Comparison of ENCODE assay signal across 10 mouse cellular contexts in genomic region chr2:62573099-62573752, GRCm38 (mm10). TPM values are rescaled to one million over a fixed set of nuclear protein-coding genes. Genes with fewer than 3 reads are reported as not detected.
DNase-seq lines count a peak whose midpoint lies in the region; ATAC-seq and TF ChIP-seq lines count a peak whose summit lies in the region.
"Had no signal": no experiment of that assay in that cellular context is flagged by ENCODE, and none has a peak within 500 bp of the region (broad histone marks: within the 10 kb centered on the region; RNA-seq: fewer than 3 reads in every experiment).

No protein-coding gene starts in this region.

- H3K27me3 ChIP-seq in heart, embryonic 13.5 days (replicated peaks), result no peaks in the 10 kb centered on the region
- H3K27me3 ChIP-seq in heart, embryonic 10.5 days (ENCODE audit: insufficient read depth, poor library complexity, severe bottlenecking), result no peaks in the 10 kb centered on the region
- no peaks in the 10 kb centered on the region for H3K27me3 ChIP-seq in midbrain, postnatal 0 days (ENCODE audit: insufficient read depth, low read length)
- H3K27me3 ChIP-seq in midbrain, embryonic 16.5 days (ENCODE audit: control insufficient read depth, insufficient read depth, low read depth, low read length), result no peaks in the 10 kb centered on the region
- H3K27me3 ChIP-seq in intestine, embryonic 14.5 days (replicated peaks; ENCODE audit: control insufficient read depth, insufficient read depth, low read length), result no peaks in the 10 kb centered on the region
- no peaks in the 10 kb centered on the region for H3K27me3 ChIP-seq in stomach, postnatal 0 days (ENCODE audit: control insufficient read depth, insufficient read depth, low read length)
- H3K27me3 ChIP-seq: liver, embryonic 13.5 days had no signal

- peak overlapping the region; percentile 30 for H3K4me2 ChIP-seq in heart, embryonic 13.5 days
- H3K4me2 ChIP-seq in midbrain, postnatal 0 days (ENCODE audit: low read depth, low read length, poor library complexity, severe bottlenecking), result no peak overlapping the region
- no peak overlapping the region for H3K4me2 ChIP-seq in midbrain, embryonic 16.5 days (ENCODE audit: low read length)
- H3K4me2 ChIP-seq in intestine, embryonic 14.5 days (ENCODE audit: low read length), result peak overlapping the region; percentile 41
- peak overlapping the region; percentile 28 for H3K4me2 ChIP-seq in stomach, postnatal 0 days (replicated peaks; ENCODE audit: low read depth)
- H3K4me2 ChIP-seq: liver, embryonic 13.5 days had no signal

- TF ChIP-seq EP300 in stomach, postnatal 0 days (optimal IDR thresholded peaks at IDR 0.05), result no peak

- no peaks in the 10 kb centered on the region for H3K4me1 ChIP-seq in heart, embryonic 13.5 days
- H3K4me1 ChIP-seq in heart, embryonic 10.5 days, result no peaks in the 10 kb centered on the region
- no peaks in the 10 kb centered on the region for H3K4me1 ChIP-seq in midbrain, postnatal 0 days (ENCODE audit: insufficient read depth, low read length)
- no peaks in the 10 kb centered on the region for H3K4me1 ChIP-seq in midbrain, embryonic 16.5 days (ENCODE audit: control insufficient read depth, insufficient read depth, low read length)
- H3K4me1 ChIP-seq in intestine, embryonic 14.5 days (replicated peaks; ENCODE audit: control insufficient read depth, insufficient read depth, low read length), result no peaks in the 10 kb centered on the region
- no peaks in the 10 kb centered on the region for H3K4me1 ChIP-seq in stomach, postnatal 0 days (replicated peaks; ENCODE audit: control insufficient read depth, insufficient read depth)
- H3K4me1 ChIP-seq: liver, embryonic 13.5 days had no signal

- no peak for ATAC-seq in heart, embryonic 13.5 days (ENCODE audit: extremely low read depth, insufficient number of reproducible peaks, low FRiP score, low TSS enrichment)
- ATAC-seq in midbrain, postnatal 0 days (ENCODE audit: low FRiP score), result no peak
- ATAC-seq in midbrain, embryonic 16.5 days, result no peak
- ATAC-seq in intestine, embryonic 14.5 days (replicated peaks; ENCODE audit: low FRiP score, low TSS enrichment, low read depth), result no peak
- no peak for ATAC-seq in stomach, postnatal 0 days (ENCODE audit: low FRiP score, low TSS enrichment)

- H3K36me3 ChIP-seq in heart, embryonic 13.5 days, result no peaks in the 10 kb centered on the region
- H3K36me3 ChIP-seq in heart, embryonic 10.5 days, result no peaks in the 10 kb centered on the region
- H3K36me3 ChIP-seq in midbrain, postnatal 0 days (ENCODE audit: insufficient read depth, low read length), result no peaks in the 10 kb centered on the region
- H3K36me3 ChIP-seq in midbrain, embryonic 16.5 days (ENCODE audit: control insufficient read depth, insufficient read depth, low read length), result no peaks in the 10 kb centered on the region
- no peaks in the 10 kb centered on the region for H3K36me3 ChIP-seq in intestine, embryonic 14.5 days (ENCODE audit: control insufficient read depth, insufficient read depth, low read length)
- no peaks in the 10 kb centered on the region for H3K36me3 ChIP-seq in stomach, postnatal 0 days (ENCODE audit: control insufficient read depth, insufficient read depth, low read length)
- H3K36me3 ChIP-seq: liver, embryonic 13.5 days had no signal

- WGBS in heart, embryonic 13.5 days, result 72% methylated on average over 10 of the region's 10 CpGs
- 83% methylated on average over 10 of the region's 10 CpGs for WGBS in heart, embryonic 10.5 days
- WGBS in midbrain, postnatal 0 days, result 80% methylated on average over 10 of the region's 10 CpGs
- whole genome bisulfite sequencing in midbrain, embryonic 16.5 days, result 86% methylated on average over 10 of the region's 10 CpGs
- 71% methylated on average over 10 of the region's 10 CpGs for WGBS in intestine, embryonic 14.5 days
- WGBS in stomach, postnatal 0 days, result 58% methylated on average over 10 of the region's 10 CpGs

- H3K9ac ChIP-seq in heart, embryonic 13.5 days, result no peak overlapping the region
- H3K9ac ChIP-seq in midbrain, postnatal 0 days (replicated peaks; ENCODE audit: low read length, poor library complexity, severe bottlenecking), result no peak overlapping the region
- H3K9ac ChIP-seq in midbrain, embryonic 16.5 days (ENCODE audit: low read depth, low read length), result no peak overlapping the region
- H3K9ac ChIP-seq in intestine, embryonic 14.5 days (ENCODE audit: low read length), result peak overlapping the region; percentile 3
- peak overlapping the region; percentile 1; the same call in 1 of the 2 replicates for H3K9ac ChIP-seq in stomach, postnatal 0 days (ENCODE audit: low read length)
- H3K9ac ChIP-seq: liver, embryonic 13.5 days had no signal

- peak overlapping the region; percentile 50 for H3K27ac ChIP-seq in heart, embryonic 13.5 days (replicated peaks)
- H3K27ac ChIP-seq in heart, embryonic 10.5 days, result no peak overlapping the region
- H3K27ac ChIP-seq in midbrain, postnatal 0 days (ENCODE audit: low read depth, low read length), result no peak overlapping the region
- H3K27ac ChIP-seq in midbrain, embryonic 16.5 days (ENCODE audit: low read length), result no peak overlapping the region
- peak overlapping the region; percentile 79 for H3K27ac ChIP-seq in intestine, embryonic 14.5 days (ENCODE audit: low read depth)
- 0 out of 2 replicates have a peak overlapping the region, but pooled peaks have one; percentile 1 for H3K27ac ChIP-seq in stomach, postnatal 0 days (replicated peaks)
- H3K27ac ChIP-seq: liver, embryonic 13.5 days had no signal

- no peak for DNase-seq in heart, embryonic 10.5 days (ENCODE audit: low spot score)
- DNase-seq in midbrain, postnatal 0 days (ENCODE audit: low spot score), result peak; percentile 4
- no peak for DNase-seq in intestine, embryonic 14.5 days (ENCODE audit: low spot score)
- DNase-seq in stomach, postnatal 0 days (ENCODE audit: low spot score), result no peak
- DNase-seq in thymus, postnatal 4 days, result no peak
- no peak for DNase-seq in lung, postnatal 25 days (ENCODE audit: low spot score)
- DNase-seq: liver, embryonic 13.5 days had no signal

- H3K9me3 ChIP-seq in heart, embryonic 13.5 days, result no peaks in the 10 kb centered on the region
- H3K9me3 ChIP-seq in heart, embryonic 10.5 days, result no peaks in the 10 kb centered on the region
- H3K9me3 ChIP-seq in midbrain, postnatal 0 days (ENCODE audit: low read length), result no peaks in the 10 kb centered on the region
- H3K9me3 ChIP-seq in midbrain, embryonic 16.5 days (replicated peaks; ENCODE audit: control insufficient read depth, low read length, poor library complexity, severe bottlenecking), result no peaks in the 10 kb centered on the region
- no peaks in the 10 kb centered on the region for H3K9me3 ChIP-seq in intestine, embryonic 14.5 days (ENCODE audit: control insufficient read depth, low read length)
- H3K9me3 ChIP-seq in stomach, postnatal 0 days (ENCODE audit: control insufficient read depth, low read length), result no peaks in the 10 kb centered on the region
- H3K9me3 ChIP-seq: liver, embryonic 13.5 days had no signal

- TF ChIP-seq CTCF in midbrain, postnatal 0 days (IDR thresholded peaks at IDR 0.05), result no peak
- no peak for TF ChIP-seq CTCF in stomach, postnatal 0 days (IDR thresholded peaks at IDR 0.05; ENCODE audit: low read depth)

- H3K4me3 ChIP-seq in heart, embryonic 13.5 days, result peak overlapping the region; percentile 22
- no peak overlapping the region for H3K4me3 ChIP-seq in heart, embryonic 10.5 days
- no peak overlapping the region for H3K4me3 ChIP-seq in midbrain, postnatal 0 days (ENCODE audit: low read depth, low read length)
- no peak overlapping the region for H3K4me3 ChIP-seq in midbrain, embryonic 16.5 days (ENCODE audit: low read depth, low read length)
- H3K4me3 ChIP-seq in intestine, embryonic 14.5 days (ENCODE audit: low read depth, low read length), result peak overlapping the region; percentile 29
- H3K4me3 ChIP-seq in stomach, postnatal 0 days (ENCODE audit: low read depth, low read length), result peak overlapping the region; percentile 27
- H3K4me3 ChIP-seq: erythroblast, embryonic 14.5 days; liver, embryonic 13.5 days had no signal

RNA-seq across cellular contexts. Expression of gene Fap, which starts 0.6 kb away (rescaled TPM):
- 1.3 and 1.9 TPM in 2 replicates for polyA plus RNA-seq in heart, embryonic 13.5 days (2015; fragmentation: Nextera tagmentation; extraction: Ambion mirVana)
- 0.65 and 1.3 TPM in 2 replicates for polyA plus RNA-seq in heart, embryonic 10.5 days (2016; fragmentation: Nextera tagmentation; extraction: Ambion mirVana)
- total RNA-seq in midbrain, postnatal 0 days (2014; rRNA removed), result 0.77 and 1.7 TPM in 2 replicates
- polyA plus RNA-seq in midbrain, postnatal 0 days (2015; fragmentation: Nextera tagmentation; extraction: Ambion mirVana), result 0.49 and 0.52 TPM in 2 replicates
- 1.0 and 1.1 TPM in 2 replicates for polyA plus RNA-seq in midbrain, embryonic 16.5 days (2015; fragmentation: Nextera tagmentation; extraction: Ambion mirVana)
- polyA plus RNA-seq in intestine, embryonic 14.5 days (2014; fragmentation: Nextera tagmentation; extraction: Ambion mirVana), result 14.2 and 16.5 TPM in 2 replicates
- 2.3 and 4.0 TPM in 2 replicates for polyA plus RNA-seq in stomach, postnatal 0 days (2015; fragmentation: Nextera tagmentation; extraction: Ambion mirVana)
- polyA plus RNA-seq: erythroblast, embryonic 14.5 days had no signal

Comparison
In these comparisons a context has a peak if more than half of its experiments do, and no peak if none do; other contexts are left out.
1. H3K27ac ChIP-seq: peak in heart, embryonic 13.5 days (single experiment), intestine, embryonic 14.5 days (single experiment) and stomach, postnatal 0 days (single experiment); none in heart, embryonic 10.5 days (single experiment), midbrain, postnatal 0 days (single experiment) and midbrain, embryonic 16.5 days (single experiment).
2. H3K4me3 ChIP-seq: peak in heart, embryonic 13.5 days (single experiment), intestine, embryonic 14.5 days (single experiment) and stomach, postnatal 0 days (single experiment); none in heart, embryonic 10.5 days (single experiment), midbrain, postnatal 0 days (single experiment) and midbrain, embryonic 16.5 days (single experiment).
3. H3K4me2 ChIP-seq: peak in heart, embryonic 13.5 days (single experiment), intestine, embryonic 14.5 days (single experiment) and stomach, postnatal 0 days (single experiment); none in midbrain, postnatal 0 days (single experiment) and midbrain, embryonic 16.5 days (single experiment).
4. H3K9ac ChIP-seq: peak in intestine, embryonic 14.5 days (single experiment) and stomach, postnatal 0 days (single experiment); none in heart, embryonic 13.5 days (single experiment), midbrain, postnatal 0 days (single experiment) and midbrain, embryonic 16.5 days (single experiment).